Mouse (Mus musculus) 3T3-L1 (cell line): ENCODE results near the gene Gm20388.

Source experiments
- DNase-seq: peaks from one replicate; pipeline ENCODE4 v3.0.0-alpha.2; 2015; ENCODE audit warnings: low read depth, low spot score

Gene Gm20388

GRCm38 (mm10) chr8:121117186-121117651 is 1206.6 kb downstream of the Gm20388 start:
- DNase-seq: peak; percentile 51

- DNase-seq: no peak
These were observed 1207.3 kb downstream of the Gm20388 start for GRCm38 (mm10) chr8:121117906-121118305.

- DNase-seq: no peak
These were observed 1208.2 kb downstream of the Gm20388 start for GRCm38 (mm10) chr8:121118634-121119420.

GRCm38 (mm10) chr8:121119635-121120455 is 1209.2 kb downstream of the Gm20388 start:
- peak; percentile 25 for DNase-seq

GRCm38 (mm10) chr8:121120456-121121419 is 1210.1 kb downstream of the Gm20388 start:
- no peak for DNase-seq

- DNase-seq: no peak
These were observed 1211.1 kb downstream of the Gm20388 start for GRCm38 (mm10) chr8:121121704-121122103.

- no peak for DNase-seq
These were observed 1211.7 kb downstream of the Gm20388 start for GRCm38 (mm10) chr8:121122368-121122767.

GRCm38 (mm10) chr8:121123113-121123512 is 1212.5 kb downstream of the Gm20388 start:
- DNase-seq: no peak

- DNase-seq: peak; percentile 65
These were observed 1214.1 kb downstream of the Gm20388 start for GRCm38 (mm10) chr8:121124547-121125239.

- peak; percentile 93 for DNase-seq
These were observed 1214.8 kb downstream of the Gm20388 start for GRCm38 (mm10) chr8:121125311-121125876.

- DNase-seq: no peak
These were observed 1215.5 kb downstream of the Gm20388 start for GRCm38 (mm10) chr8:121126191-121126590.

- DNase-seq: no peak
These were observed 1216.1 kb downstream of the Gm20388 start for GRCm38 (mm10) chr8:121126694-121127093.

GRCm38 (mm10) chr8:121127291-121127701 is 1216.7 kb downstream of the Gm20388 start:
- no peak for DNase-seq

GRCm38 (mm10) chr8:121127756-121128375 is 1217.2 kb downstream of the Gm20388 start, which contains the start of gene Foxl1:
Foxl1 (plus strand) TSS chr8:121127940.
- no peak for DNase-seq

GRCm38 (mm10) chr8:121128531-121129264 is 1218.1 kb downstream of the Gm20388 start:
- no peak for DNase-seq

GRCm38 (mm10) chr8:121129265-121129940 is 1218.8 kb downstream of the Gm20388 start:
- DNase-seq: no peak

GRCm38 (mm10) chr8:121130522-121130921 is 1219.9 kb downstream of the Gm20388 start:
- peak; percentile 60 for DNase-seq

- DNase-seq: peak; percentile 61
These were observed 1222.4 kb downstream of the Gm20388 start for GRCm38 (mm10) chr8:121132961-121133513.
